Mouse (Mus musculus): ENCODE measurements around the gene 4921507P07Rik.

DNA sequence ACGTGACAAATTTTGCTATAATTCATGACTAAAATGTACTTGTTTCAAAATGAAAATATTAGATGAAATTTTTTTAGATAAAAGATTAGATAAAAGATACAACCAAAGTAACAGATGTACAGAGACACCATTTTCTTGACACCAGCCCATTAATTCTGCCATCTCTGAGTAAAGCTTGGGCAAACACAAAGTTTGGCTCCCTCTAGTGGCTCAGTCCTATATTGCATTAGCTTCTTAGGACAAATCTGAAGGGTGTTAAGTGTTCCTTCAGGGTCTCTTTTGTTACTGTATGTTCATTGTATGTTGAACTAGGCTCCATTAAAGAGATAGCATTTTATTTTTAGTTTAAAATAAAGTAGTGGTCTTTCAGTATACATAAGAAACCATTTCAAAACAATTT lies 8.2 kb downstream of the 4921507P07Rik start:
- TF ChIP-seq POLR2AphosphoS2 (IDR thresholded peaks at IDR 0.05; ENCODE audit: insufficient read length, low read depth) (no peak), POLR2A (IDR thresholded peaks at IDR 0.05; ENCODE audit: insufficient read length, low read depth) (no peak), MYOG (IDR thresholded peaks at IDR 0.05; ENCODE audit: control insufficient read depth in 1 of 3, insufficient read depth in 1 of 3, insufficient read length in 2 of 3, low read depth in 2 of 3) (no peak), MYOD1 (IDR thresholded peaks at IDR 0.05; ENCODE audit: control insufficient read depth in 1 of 3, insufficient read length in 2 of 3, low read depth in 2 of 3) (no peak)

All from myocyte (in vitro differentiated cells).